Mouse (Mus musculus) embryonic facial prominence, embryonic 13.5 days (tissue): ENCODE measurements around the gene Gm7951. TPM values are rescaled to one million over a fixed set of nuclear protein-coding genes. Genes with fewer than 3 reads are reported as not detected.
"Not testable (repeated sequence)": the region's sequence is repeated elsewhere in the genome, so short reads cannot be mapped to it uniquely, and the experiment has no call there.

Experiments
- ATAC-seq: fragments of 200-750 bp; cut with Nextera tagmentation; 2 replicates; pipeline ENCODE4 v1.8.0; 2017; ENCODE audit warnings: low read depth; ENCODE audit not compliant: insufficient number of reproducible peaks, insufficient read depth, low FRiP score, low TSS enrichment
- H3K27ac ChIP-seq: fragments of 300-500 bp; sonication (generic); 2 replicates; pipeline ENCODE4 v1.5.1; 2015; ENCODE audit warnings: moderate library complexity, mild to moderate bottlenecking, inconsistent platforms
- H3K27me3 ChIP-seq: fragments of 300-500 bp; sonication (generic); 2 replicates; pipeline ENCODE4 v1.6.1; 2015; ENCODE audit warnings: mild to moderate bottlenecking, inconsistent platforms
- H3K36me3 ChIP-seq: fragments of 300-500 bp; sonication (generic); 2 replicates; pipeline ENCODE4 v1.6.1; 2015; ENCODE audit warnings: mild to moderate bottlenecking, inconsistent platforms
- H3K4me1 ChIP-seq: fragments of 300-500 bp; sonication (generic); 2 replicates; pipeline ENCODE4 v1.6.1; 2015; ENCODE audit warnings: inconsistent platforms
- H3K4me2 ChIP-seq: fragments of 300-500 bp; sonication (generic); 2 replicates; pipeline ENCODE4 v1.6.1; 2015; ENCODE audit warnings: moderate library complexity, mild to moderate bottlenecking, inconsistent platforms
- H3K4me3 ChIP-seq: fragments of 300-500 bp; sonication (generic); 2 replicates; pipeline ENCODE4 v1.5.1; 2015; ENCODE audit warnings: mild to moderate bottlenecking, inconsistent platforms
- H3K9ac ChIP-seq: fragments of 300-500 bp; sonication (generic); 2 replicates; pipeline ENCODE4 v1.6.1; 2015; ENCODE audit warnings: mild to moderate bottlenecking, inconsistent platforms
- H3K9me3 ChIP-seq: fragments of 300-500 bp; sonication (generic); 2 replicates; pipeline ENCODE4 v1.6.1; 2016; ENCODE audit warnings: inconsistent platforms
- WGBS: fragments of 180-500 bp; shearing (Covaris S2); methylation state at CpG from one replicate; pipeline ENCODE4 v1.1.7; 2015; ENCODE audit warnings: mixed read lengths; 5-methylcytosine and 5-hydroxymethylcytosine counted together
- polyA plus RNA-seq: library from polyadenylated mRNA; unstranded; fragments of >200 nt; fragmentation: Nextera tagmentation; extraction: Ambion mirVana; gene quantifications from 2 replicates; pipeline ENCODE4 v1.2.1, GENCODE M21; 2015

Gm7951 gene
- polyA plus RNA-seq, result not detected in 2 replicates

GRCm38 (mm10) chr14:42117269-42117668, at the start of gene Gm7951:
Gene Gm7951, minus strand, starts transcription at chr14:42117369.
- ATAC-seq, H3K4me2 ChIP-seq: not testable (repeated sequence)
- WGBS, result no CpG with 5 or more reads among the region's 2 CpGs

GRCm38 (mm10) chr14:42162522-42162921, 45.4 kb upstream of the Gm7951 start, which contains the start of gene Gm17027:
Gene Gm17027, minus strand, starts transcription at chr14:42162622.
- H3K4me1 ChIP-seq, ATAC-seq, H3K4me3 ChIP-seq, H3K9me3 ChIP-seq, H3K9ac ChIP-seq, H3K27me3 ChIP-seq, H3K4me2 ChIP-seq, H3K27ac ChIP-seq, H3K36me3 ChIP-seq: not testable (repeated sequence)
- 73% methylated on average over 2 of the region's 2 CpGs for WGBS

More at GRCm38 (mm10) chr14:42117269-42117668, at the start of gene Gm7951:
- not testable (repeated sequence) for H3K9ac ChIP-seq, H3K4me3 ChIP-seq, H3K36me3 ChIP-seq, H3K27me3 ChIP-seq, H3K9me3 ChIP-seq, H3K4me1 ChIP-seq, H3K27ac ChIP-seq

GRCm38 (mm10) chr14:42134571-42134970, 17.4 kb upstream of the Gm7951 start:
- 71% methylated on average over 7 of the region's 8 CpGs for WGBS
- not testable (repeated sequence) for H3K27ac ChIP-seq, H3K4me3 ChIP-seq, H3K9me3 ChIP-seq, ATAC-seq, H3K4me1 ChIP-seq, H3K36me3 ChIP-seq, H3K4me2 ChIP-seq, H3K27me3 ChIP-seq, H3K9ac ChIP-seq

- H3K36me3 ChIP-seq, H3K9me3 ChIP-seq, H3K4me3 ChIP-seq, H3K27me3 ChIP-seq, ATAC-seq, H3K4me2 ChIP-seq, H3K27ac ChIP-seq, H3K4me1 ChIP-seq, H3K9ac ChIP-seq: not testable (repeated sequence)
- WGBS, result 50% methylated on average over 13 of the region's 14 CpGs
Measured at GRCm38 (mm10) chr14:42133806-42134205, 16.6 kb upstream of the Gm7951 start.

Other genes starting within 250 kb of the Gm7951 start
- not detected in 2 replicates for gene Gm7980, start 210.1 kb downstream of the Gm7951 start, polyA plus RNA-seq
- not detected in 2 replicates for gene 1700049E17Rik1, start 192.4 kb downstream of the Gm7951 start, polyA plus RNA-seq
- not detected in 2 replicates for gene 1700024B05Rik, start 173.4 kb downstream of the Gm7951 start, polyA plus RNA-seq
- gene Gm6401, start 149.4 kb downstream of the Gm7951 start, polyA plus RNA-seq, result not detected in 2 replicates
- gene Gm3543, start 134.0 kb downstream of the Gm7951 start, polyA plus RNA-seq, result not detected in 2 replicates
- gene Gm17027, start 45.3 kb upstream of the Gm7951 start, polyA plus RNA-seq, result not detected in 2 replicates
- not detected in 2 replicates for gene Gm3573, start 73.4 kb upstream of the Gm7951 start, polyA plus RNA-seq
- gene Gm17026, start 142.7 kb upstream of the Gm7951 start, polyA plus RNA-seq, result not detected in 2 replicates
- gene Gm9611, start 180.0 kb upstream of the Gm7951 start, polyA plus RNA-seq, result not detected in 2 replicates
- not detected in 2 replicates for gene Gm7995, start 192.8 kb upstream of the Gm7951 start, polyA plus RNA-seq